Mouse (Mus musculus): ENCODE results near the gene Cep104. TPM values are rescaled to one million over a fixed set of nuclear protein-coding genes. Genes with fewer than 3 reads are reported as not detected.

Cep104 gene
- polyA plus RNA-seq, 1 experiment from 2014 or later: 19.3 TPM

GRCm38 (mm10) chr4:153968063-153968462, 6.9 kb upstream of the Cep104 start:
- no peak for ATAC-seq (ENCODE audit: insufficient number of reproducible peaks, low FRiP score, low TSS enrichment, low read depth)
- WGBS: 87% methylated on average over 2 of the region's 2 CpGs
- Histone ChIP-seq H3K27ac (replicated peaks; ENCODE audit: low read depth, low read length) (no peak overlapping the region), H3K4me2 (ENCODE audit: low read depth, severe bottlenecking) (no peak overlapping the region), H3K9me3 (ENCODE audit: control insufficient read depth, low read length) (no peaks in the 10 kb centered on the region), H3K9ac (ENCODE audit: low read length) (no peak overlapping the region), H3K4me1 (ENCODE audit: control insufficient read depth, insufficient read depth, low read length) (no peaks in the 10 kb centered on the region), H3K36me3 (ENCODE audit: control insufficient read depth, insufficient read depth, low read length) (peaks cover 12% of the 10 kb centered on the region), H3K27me3 (ENCODE audit: control insufficient read depth, insufficient read depth, low read length) (no peaks in the 10 kb centered on the region), H3K4me3 (ENCODE audit: low read depth, low read length) (no peak overlapping the region)
- no peak for DNase-seq (ENCODE audit: low spot score)

DNA sequence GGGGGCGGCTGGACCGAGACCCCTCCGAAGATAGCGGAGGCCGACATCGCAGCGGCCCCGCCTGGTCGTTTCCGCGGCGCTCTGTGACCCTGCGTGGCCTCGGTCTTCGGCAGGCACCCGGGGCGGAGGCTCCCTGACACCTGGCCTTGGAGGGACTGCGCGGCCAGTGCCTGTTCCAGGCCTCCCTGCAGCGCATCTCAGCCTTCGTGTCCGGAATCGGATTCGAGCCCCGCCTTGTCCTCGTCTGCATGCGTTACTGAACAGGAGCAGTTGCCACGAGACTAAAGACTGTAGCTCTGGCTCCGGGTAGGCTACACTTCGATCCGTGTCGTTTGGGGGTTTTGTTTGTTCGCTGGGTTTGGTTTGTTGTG, 283 bp downstream of the Cep104 start:
- Histone ChIP-seq H3K27ac (replicated peaks; ENCODE audit: low read depth, low read length) (no peak overlapping the region), H3K4me2 (ENCODE audit: low read depth, severe bottlenecking) (peak overlapping the region; percentile 92), H3K36me3 (ENCODE audit: control insufficient read depth, insufficient read depth, low read length) (peaks cover 3% of the 10 kb centered on the region; the same call in 1 of the 2 replicates), H3K4me1 (ENCODE audit: control insufficient read depth, insufficient read depth, low read length) (peaks cover 4% of the 10 kb centered on the region; the same call in 1 of the 2 replicates), H3K4me3 (ENCODE audit: low read depth, low read length) (peak overlapping the region; percentile 69), H3K9me3 (ENCODE audit: control insufficient read depth, low read length) (no peaks in the 10 kb centered on the region), H3K27me3 (ENCODE audit: control insufficient read depth, insufficient read depth, low read length) (no peaks in the 10 kb centered on the region), H3K9ac (ENCODE audit: low read length) (peak overlapping the region; percentile 73)
- ATAC-seq (ENCODE audit: insufficient number of reproducible peaks, low FRiP score, low TSS enrichment, low read depth): peak; percentile 69
- no peak for DNase-seq (ENCODE audit: low spot score)
- WGBS: under 1% methylated on average over 32 of the region's 33 CpGs

- Histone ChIP-seq H3K36me3 (ENCODE audit: control insufficient read depth, insufficient read depth, low read length) (peaks cover 3% of the 10 kb centered on the region; the same call in 1 of the 2 replicates), H3K4me3 (ENCODE audit: low read depth, low read length) (peak overlapping the region; percentile 69), H3K27ac (replicated peaks; ENCODE audit: low read depth, low read length) (no peak overlapping the region), H3K9ac (ENCODE audit: low read length) (peak overlapping the region; percentile 44; the same call in 1 of the 2 replicates), H3K4me2 (ENCODE audit: low read depth, severe bottlenecking) (peak overlapping the region; percentile 92), H3K9me3 (ENCODE audit: control insufficient read depth, low read length) (no peaks in the 10 kb centered on the region), H3K4me1 (ENCODE audit: control insufficient read depth, insufficient read depth, low read length) (peaks cover 4% of the 10 kb centered on the region; the same call in 1 of the 2 replicates), H3K27me3 (ENCODE audit: control insufficient read depth, insufficient read depth, low read length) (no peaks in the 10 kb centered on the region)
- WGBS: 51% methylated on average over 6 of the region's 6 CpGs
- ATAC-seq (ENCODE audit: insufficient number of reproducible peaks, low FRiP score, low TSS enrichment, low read depth) (no peak), DNase-seq (ENCODE audit: low spot score) (no peak)
These were observed 774 bp downstream of the Cep104 start for GRCm38 (mm10) chr4:153975768-153976167.

DNA sequence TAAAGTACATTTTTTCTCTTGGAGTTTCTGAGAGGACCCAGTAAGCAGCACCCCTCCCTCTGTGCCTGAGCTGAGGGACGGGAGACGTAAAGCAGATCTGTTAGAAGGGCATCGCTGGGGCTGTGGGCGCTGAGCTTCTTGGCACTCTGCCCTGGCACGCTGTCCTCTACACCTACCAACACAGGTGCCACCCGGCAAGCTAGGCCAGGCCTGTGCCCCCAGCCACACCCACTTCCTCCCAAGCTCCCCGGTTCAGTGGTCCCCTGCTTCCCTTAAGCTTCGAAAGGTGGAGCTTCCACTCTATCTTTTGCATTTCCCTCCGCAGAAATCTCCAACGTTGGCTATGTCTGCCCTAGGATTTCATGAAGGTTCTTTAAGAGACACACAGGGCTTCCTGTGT, 4.2 kb downstream of the Cep104 start:
- H3K4me2 ChIP-seq (ENCODE audit: low read depth, severe bottlenecking): no peak overlapping the region
- H3K36me3 ChIP-seq (ENCODE audit: control insufficient read depth, insufficient read depth, low read length): peaks cover 5% of the 10 kb centered on the region; the same call in 1 of the 2 replicates
- DNase-seq (ENCODE audit: low spot score) (no peak), ATAC-seq (ENCODE audit: insufficient number of reproducible peaks, low FRiP score, low TSS enrichment, low read depth) (no peak)
- no peak overlapping the region for H3K9ac ChIP-seq (ENCODE audit: low read length)
- H3K27ac ChIP-seq (replicated peaks; ENCODE audit: low read depth, low read length): no peak overlapping the region
- H3K4me3 ChIP-seq (ENCODE audit: low read depth, low read length): no peak overlapping the region
- H3K27me3 ChIP-seq (ENCODE audit: control insufficient read depth, insufficient read depth, low read length): no peaks in the 10 kb centered on the region
- no peaks in the 10 kb centered on the region for H3K9me3 ChIP-seq (ENCODE audit: control insufficient read depth, low read length)
- 95% methylated on average over 10 of the region's 10 CpGs for WGBS
- H3K4me1 ChIP-seq (ENCODE audit: control insufficient read depth, insufficient read depth, low read length): peaks cover 4% of the 10 kb centered on the region; the same call in 1 of the 2 replicates

DNA sequence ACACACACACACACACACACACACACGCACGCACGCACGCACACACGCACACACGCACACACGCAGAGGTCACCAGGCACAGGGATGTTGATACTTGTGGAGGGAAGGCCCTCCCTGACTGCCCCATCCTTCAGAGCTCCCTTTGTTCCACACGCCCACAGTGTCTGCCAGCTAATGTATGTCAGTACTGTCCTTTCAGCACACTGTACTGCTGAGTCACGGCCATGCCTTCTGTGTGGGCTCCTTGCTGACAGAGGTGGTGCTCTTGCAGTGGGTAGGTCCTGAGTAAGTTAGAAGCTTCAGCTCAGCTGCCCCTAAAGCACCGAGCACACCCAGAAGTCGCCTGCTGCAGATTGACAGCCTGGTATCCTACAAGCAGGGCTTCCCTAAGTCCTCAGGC, 5.5 kb downstream of the Cep104 start:
- H3K4me1 ChIP-seq (ENCODE audit: control insufficient read depth, insufficient read depth, low read length): peaks cover 4% of the 10 kb centered on the region; the same call in 1 of the 2 replicates
- no peak overlapping the region for H3K4me2 ChIP-seq (ENCODE audit: low read depth, severe bottlenecking)
- ATAC-seq (ENCODE audit: insufficient number of reproducible peaks, low FRiP score, low TSS enrichment, low read depth): no peak
- H3K36me3 ChIP-seq (ENCODE audit: control insufficient read depth, insufficient read depth, low read length): peaks cover 16% of the 10 kb centered on the region; the same call in 1 of the 2 replicates
- WGBS: 97% methylated on average over 11 of the region's 11 CpGs
- no peaks in the 10 kb centered on the region for H3K27me3 ChIP-seq (ENCODE audit: control insufficient read depth, insufficient read depth, low read length)
- no peak overlapping the region for H3K9ac ChIP-seq (ENCODE audit: low read length)
- DNase-seq (ENCODE audit: low spot score): no peak
- no peak overlapping the region for H3K4me3 ChIP-seq (ENCODE audit: low read depth, low read length)
- no peak overlapping the region for H3K27ac ChIP-seq (replicated peaks; ENCODE audit: low read depth, low read length)
- H3K9me3 ChIP-seq (ENCODE audit: control insufficient read depth, low read length): no peaks in the 10 kb centered on the region

DNA sequence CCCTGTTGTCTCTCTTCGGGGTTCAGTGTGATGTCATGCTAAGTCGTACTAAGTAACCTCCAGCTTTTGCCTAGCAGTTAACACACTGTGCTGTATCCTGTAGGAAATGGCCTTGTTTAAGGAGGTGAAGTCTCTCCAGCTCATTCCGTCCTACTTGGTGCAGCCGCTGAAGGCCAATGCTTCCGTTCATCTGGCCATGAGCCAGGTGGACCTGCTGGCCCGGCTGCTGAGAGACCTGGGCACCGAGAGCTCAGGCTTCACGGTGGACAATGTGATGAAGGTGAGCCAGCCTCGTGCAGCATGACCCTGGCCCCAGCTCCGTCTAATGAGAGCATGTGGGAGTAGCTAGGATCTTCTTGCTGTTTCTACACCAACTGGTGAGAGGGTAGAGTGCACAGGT, 17.7 kb downstream of the Cep104 start:
- no peak overlapping the region for H3K4me2 ChIP-seq (ENCODE audit: low read depth, severe bottlenecking)
- H3K9ac ChIP-seq (ENCODE audit: low read length): no peak overlapping the region
- WGBS: 90% methylated on average over 10 of the region's 10 CpGs
- no peak for ATAC-seq (ENCODE audit: insufficient number of reproducible peaks, low FRiP score, low TSS enrichment, low read depth)
- no peak overlapping the region for H3K4me3 ChIP-seq (ENCODE audit: low read depth, low read length)
- H3K27ac ChIP-seq (replicated peaks; ENCODE audit: low read depth, low read length): no peak overlapping the region
- H3K36me3 ChIP-seq (ENCODE audit: control insufficient read depth, insufficient read depth, low read length): peaks cover 9% of the 10 kb centered on the region
- H3K27me3 ChIP-seq (ENCODE audit: control insufficient read depth, insufficient read depth, low read length): no peaks in the 10 kb centered on the region
- H3K9me3 ChIP-seq (ENCODE audit: control insufficient read depth, low read length): no peaks in the 10 kb centered on the region
- DNase-seq (ENCODE audit: low spot score): no peak
- H3K4me1 ChIP-seq (ENCODE audit: control insufficient read depth, insufficient read depth, low read length): no peaks in the 10 kb centered on the region

GRCm38 (mm10) chr4:153993505-153993904, 18.5 kb downstream of the Cep104 start:
- ATAC-seq (ENCODE audit: insufficient number of reproducible peaks, low FRiP score, low TSS enrichment, low read depth) (no peak), DNase-seq (ENCODE audit: low spot score) (no peak)
- Histone ChIP-seq H3K4me1 (ENCODE audit: control insufficient read depth, insufficient read depth, low read length) (no peaks in the 10 kb centered on the region), H3K4me2 (ENCODE audit: low read depth, severe bottlenecking) (no peak overlapping the region), H3K27ac (replicated peaks; ENCODE audit: low read depth, low read length) (no peak overlapping the region), H3K9ac (ENCODE audit: low read length) (no peak overlapping the region), H3K9me3 (ENCODE audit: control insufficient read depth, low read length) (no peaks in the 10 kb centered on the region), H3K4me3 (ENCODE audit: low read depth, low read length) (no peak overlapping the region), H3K27me3 (ENCODE audit: control insufficient read depth, insufficient read depth, low read length) (no peaks in the 10 kb centered on the region), H3K36me3 (ENCODE audit: control insufficient read depth, insufficient read depth, low read length) (peaks cover 12% of the 10 kb centered on the region)
- 87% methylated on average over 8 of the region's 8 CpGs for WGBS

GRCm38 (mm10) chr4:154005488-154005887, 30.5 kb downstream of the Cep104 start:
- no peaks in the 10 kb centered on the region for H3K36me3 ChIP-seq (ENCODE audit: control insufficient read depth, insufficient read depth, low read length)
- ATAC-seq (ENCODE audit: insufficient number of reproducible peaks, low FRiP score, low TSS enrichment, low read depth): no peak
- no peak overlapping the region for H3K4me3 ChIP-seq (ENCODE audit: low read depth, low read length)
- no peak for DNase-seq (ENCODE audit: low spot score)
- no peak overlapping the region for H3K9ac ChIP-seq (ENCODE audit: low read length)
- no peaks in the 10 kb centered on the region for H3K27me3 ChIP-seq (ENCODE audit: control insufficient read depth, insufficient read depth, low read length)
- H3K4me2 ChIP-seq (ENCODE audit: low read depth, severe bottlenecking): no peak overlapping the region
- no peaks in the 10 kb centered on the region for H3K9me3 ChIP-seq (ENCODE audit: control insufficient read depth, low read length)
- no peak overlapping the region for H3K27ac ChIP-seq (replicated peaks; ENCODE audit: low read depth, low read length)
- H3K4me1 ChIP-seq (ENCODE audit: control insufficient read depth, insufficient read depth, low read length): no peaks in the 10 kb centered on the region
- 89% methylated on average over 5 of the region's 5 CpGs for WGBS

DNA sequence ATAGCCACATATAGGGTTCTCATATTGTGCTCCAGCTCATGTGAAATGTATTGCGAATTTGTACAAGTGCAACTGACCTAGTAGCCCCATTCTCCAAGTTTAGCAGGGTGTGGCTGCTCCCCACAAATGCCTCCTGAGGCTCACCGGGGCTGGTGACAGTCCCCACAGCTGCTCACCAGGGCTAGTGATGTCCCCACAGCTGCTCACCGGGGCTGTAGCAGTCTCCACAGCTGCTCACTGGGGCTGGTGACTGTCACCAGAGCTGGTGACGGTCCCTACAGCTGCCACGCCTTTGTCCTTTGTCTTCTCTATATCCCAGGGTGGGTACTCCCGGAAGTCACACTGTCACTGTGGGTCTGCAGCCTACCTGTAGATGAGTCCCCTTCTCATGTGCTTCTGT, 31.3 kb downstream of the Cep104 start:
- WGBS: 94% methylated on average over 6 of the region's 6 CpGs
- no peak for DNase-seq (ENCODE audit: low spot score)
- no peaks in the 10 kb centered on the region for H3K9me3 ChIP-seq (ENCODE audit: control insufficient read depth, low read length)

More for the DNA sequence above, 31.3 kb downstream of the Cep104 start:
- H3K9ac ChIP-seq (ENCODE audit: low read length): no peak overlapping the region
- no peak for ATAC-seq (ENCODE audit: insufficient number of reproducible peaks, low FRiP score, low TSS enrichment, low read depth)
- no peaks in the 10 kb centered on the region for H3K36me3 ChIP-seq (ENCODE audit: control insufficient read depth, insufficient read depth, low read length)
- no peaks in the 10 kb centered on the region for H3K4me1 ChIP-seq (ENCODE audit: control insufficient read depth, insufficient read depth, low read length)
- no peak overlapping the region for H3K27ac ChIP-seq (replicated peaks; ENCODE audit: low read depth, low read length)
- no peak overlapping the region for H3K4me2 ChIP-seq (ENCODE audit: low read depth, severe bottlenecking)
- no peak overlapping the region for H3K4me3 ChIP-seq (ENCODE audit: low read depth, low read length)
- H3K27me3 ChIP-seq (ENCODE audit: control insufficient read depth, insufficient read depth, low read length): no peaks in the 10 kb centered on the region
